Mouse (Mus musculus) urinary bladder, postnatal 25 days (tissue): ENCODE results near the gene Sdr9c7.
"Not testable (repeated sequence)": the region's sequence is repeated elsewhere in the genome, so short reads cannot be mapped to it uniquely, and the experiment has no call there.

Experiments
- DNase-seq: peaks from one replicate; pipeline ENCODE4 v3.0.0; 2022; ENCODE audit warnings: low spot score

Sdr9c7 gene

DNA sequence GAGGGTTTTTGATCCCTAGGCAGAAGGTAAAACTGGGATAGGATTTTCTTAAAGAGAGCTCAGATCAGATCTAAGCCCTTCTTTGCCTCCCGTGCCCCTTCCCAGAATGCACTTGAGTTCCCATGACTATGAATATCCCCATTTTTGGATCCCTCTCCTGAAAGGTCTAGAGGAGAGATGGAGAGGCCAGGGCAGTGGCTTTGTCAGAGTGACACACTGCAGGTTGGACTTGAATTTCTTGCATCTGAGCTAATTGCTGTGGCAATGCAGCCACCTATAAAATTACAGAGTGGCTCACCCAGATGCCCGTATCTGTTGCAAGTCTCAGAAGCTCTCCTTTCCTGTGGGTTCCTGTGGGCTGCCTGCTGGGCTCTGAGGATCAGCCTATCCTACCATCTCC is at the start of gene Sdr9c7:
TSS of gene Sdr9c7 (plus strand) at position 301 of the 400 bp plus-strand sequence.
- no peak for DNase-seq

DNA sequence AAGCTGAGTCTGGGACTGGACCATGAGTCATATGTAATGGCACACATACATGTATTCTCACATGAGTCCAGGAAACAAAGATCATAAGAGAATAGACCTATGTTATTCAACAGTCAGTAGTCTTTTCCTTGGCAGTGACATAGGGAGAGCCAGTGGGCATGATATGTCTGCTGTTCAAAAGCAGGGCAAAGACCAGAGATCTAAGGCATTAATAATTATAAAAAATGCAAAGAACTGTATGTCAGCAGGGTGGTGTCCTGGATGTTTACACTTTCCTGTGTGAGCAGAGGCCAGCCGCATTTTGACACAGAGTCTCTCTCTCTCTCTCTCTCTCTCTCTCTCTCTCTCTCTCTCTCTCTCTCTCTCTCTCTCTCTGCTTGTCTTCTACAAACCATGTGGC is 48.7 kb upstream of the Sdr9c7 start, which contains the start of gene Rdh19:
TSS of gene Rdh19 (plus strand) at position 301 of the 400 bp plus-strand sequence.
- no peak for DNase-seq

DNA sequence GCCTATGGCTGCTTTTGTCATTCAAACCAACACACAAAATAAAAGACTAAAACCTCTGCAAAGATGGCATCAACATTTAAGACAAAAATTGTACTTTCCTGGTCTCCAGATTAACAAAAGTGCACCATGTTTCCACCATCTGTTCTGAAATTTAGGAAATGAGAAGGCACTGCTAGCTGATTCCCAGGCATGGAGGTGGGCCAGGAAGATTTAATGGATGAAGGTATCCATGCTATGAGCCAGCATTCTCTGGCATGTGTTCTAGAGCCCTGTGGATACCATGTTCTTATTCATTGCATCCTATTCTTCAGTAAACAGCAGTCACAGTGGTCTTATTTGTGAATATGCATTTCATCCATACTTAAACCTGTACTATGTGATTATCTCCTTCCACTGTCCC is 41.9 kb upstream of the Sdr9c7 start:
- DNase-seq, result no peak

DNA sequence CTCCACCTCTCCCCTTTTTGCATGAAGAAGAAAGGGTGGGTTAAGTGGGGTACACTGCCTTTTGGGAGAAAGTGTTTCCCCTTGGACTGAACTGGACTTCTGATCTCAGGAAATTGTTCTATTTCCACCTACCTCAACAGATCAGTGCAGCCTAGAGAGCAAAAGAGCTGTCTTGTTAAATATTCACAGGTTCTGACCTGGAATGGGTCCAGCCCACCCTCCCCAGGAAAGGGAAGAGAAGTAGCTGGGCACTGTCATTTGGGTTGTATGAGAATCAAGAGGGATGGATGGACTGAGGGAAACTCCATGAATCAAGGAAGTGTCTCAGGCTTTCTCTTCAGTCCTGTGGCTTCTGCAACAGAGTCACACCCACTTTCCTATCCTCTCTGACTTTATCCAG is 33.4 kb upstream of the Sdr9c7 start:
- no peak for DNase-seq

DNA sequence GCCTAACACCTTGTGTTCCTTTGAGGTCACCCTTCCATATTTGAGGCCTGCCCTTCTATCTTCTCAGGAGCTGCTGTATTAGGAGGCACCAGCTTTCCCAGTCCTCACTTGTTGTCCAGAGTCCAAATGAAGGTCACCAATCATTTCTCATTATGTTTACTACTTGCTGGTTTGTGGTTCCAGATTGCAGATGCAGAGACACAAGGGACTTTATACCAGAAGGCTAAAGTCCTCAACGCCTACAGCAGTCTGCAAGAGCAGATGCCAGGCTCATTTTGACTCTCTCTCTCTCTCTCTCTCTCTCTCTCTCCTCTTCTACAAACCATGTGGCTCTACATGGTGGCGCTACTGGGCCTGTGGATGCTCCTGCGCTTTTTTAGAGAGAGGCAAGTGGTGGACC is 32.1 kb upstream of the Sdr9c7 start, which contains the start of gene Rdh16f2:
TSS of gene Rdh16f2 (plus strand) at position 243 of the 400 bp plus-strand sequence.
- DNase-seq, result no peak

DNA sequence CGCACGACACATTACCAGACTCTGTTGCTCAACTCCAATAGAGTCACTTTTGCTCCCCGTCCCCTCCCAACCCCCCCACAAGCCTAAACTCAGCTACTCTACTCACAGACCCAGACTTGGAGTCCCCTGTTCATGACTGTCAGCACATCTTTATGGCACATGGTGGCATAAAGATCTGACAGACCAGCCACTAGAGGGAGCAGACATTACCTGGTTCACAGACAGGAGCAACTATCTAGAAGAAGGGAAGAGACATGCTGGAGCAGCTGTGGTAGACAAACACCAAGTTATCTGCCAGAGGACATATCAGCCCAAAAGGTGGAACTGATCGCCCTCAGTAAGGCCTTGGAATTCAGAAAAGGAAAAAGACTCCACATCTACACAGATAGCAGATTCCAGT is 25.8 kb upstream of the Sdr9c7 start:
- no peak for DNase-seq

DNA sequence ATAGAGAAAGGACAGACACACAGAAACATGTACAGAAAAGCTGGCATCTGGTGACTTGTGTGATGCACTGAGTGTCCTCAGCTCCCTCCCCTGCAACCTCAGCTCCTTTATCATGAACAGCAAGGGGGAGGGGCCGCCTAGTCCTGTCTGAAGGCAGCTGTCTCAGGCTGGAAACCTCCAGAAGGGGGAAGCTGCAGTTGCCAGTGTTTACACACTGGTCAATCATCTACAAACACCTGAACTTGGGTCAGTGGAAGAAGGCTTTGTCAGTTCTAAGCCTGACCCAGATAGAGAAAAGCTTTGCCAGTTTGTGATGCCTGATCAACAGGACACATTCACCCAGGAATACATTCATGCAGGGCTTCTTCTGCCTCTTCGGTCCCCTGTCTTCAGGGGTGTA is 20.6 kb upstream of the Sdr9c7 start:
- DNase-seq, result peak; percentile 24

DNA sequence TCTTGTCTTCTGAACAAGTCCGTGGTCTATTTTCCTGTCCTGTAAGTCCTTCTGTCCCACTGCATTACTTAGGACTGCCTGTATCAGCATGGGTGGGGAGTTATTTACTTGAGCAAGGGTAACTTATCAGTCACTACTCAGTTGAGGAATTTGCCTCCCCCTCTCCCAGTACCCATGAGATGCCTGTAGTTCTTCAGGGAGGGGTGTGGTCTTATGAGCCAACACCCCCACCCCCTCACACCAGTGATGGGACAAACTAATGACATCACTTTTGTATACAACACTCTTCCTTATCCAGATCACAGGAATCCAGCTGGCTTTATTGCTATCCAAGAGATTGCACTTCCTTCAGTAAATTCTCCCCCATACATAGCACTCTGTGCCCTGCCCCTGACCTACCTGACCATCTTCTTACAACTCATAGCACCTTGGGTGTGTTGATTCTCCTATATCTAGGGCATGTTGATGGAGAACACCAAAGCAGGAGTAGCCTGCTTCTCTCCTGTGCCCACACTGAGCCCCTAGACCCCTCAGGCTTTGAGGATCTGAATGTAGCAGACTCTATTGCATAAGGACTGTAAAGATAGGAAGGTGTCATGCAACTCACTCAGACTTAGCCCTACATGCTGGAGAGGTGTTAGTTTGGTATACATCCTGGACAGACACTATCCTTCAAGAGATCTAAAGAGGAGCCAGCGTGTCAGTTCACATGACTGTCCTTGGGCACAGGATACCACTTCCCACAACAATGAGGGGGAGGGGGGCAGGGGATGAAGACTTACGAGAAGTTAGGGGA is 19.9 kb upstream of the Sdr9c7 start:
- no peak for DNase-seq

DNA sequence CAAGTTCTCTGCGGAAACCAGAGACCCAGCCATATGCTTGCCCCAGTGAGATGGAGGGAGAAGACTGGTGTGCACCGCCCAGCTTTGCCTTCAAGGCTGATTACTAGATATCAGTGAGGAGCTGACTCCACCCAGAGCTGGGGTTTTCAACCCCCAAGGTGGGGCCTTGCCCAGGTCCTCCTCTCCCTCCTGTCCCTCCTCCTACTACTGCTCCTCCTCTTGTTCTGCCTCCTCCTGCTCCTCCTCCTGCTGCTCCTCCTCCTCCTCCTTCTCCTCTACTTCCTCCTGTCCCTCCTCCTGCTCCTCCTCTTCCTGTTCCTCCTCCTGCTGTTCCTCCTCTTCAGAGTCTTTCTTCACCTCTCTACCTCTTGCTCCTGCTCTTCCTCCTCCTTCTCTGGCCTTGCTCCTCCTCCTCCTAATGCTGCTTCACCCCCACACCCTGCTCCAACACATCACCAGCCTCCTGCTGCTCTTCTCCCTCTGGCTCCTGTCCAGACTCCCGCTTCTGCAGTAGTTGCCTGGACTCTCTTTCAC is 19.1 kb upstream of the Sdr9c7 start:
- DNase-seq, result no peak

DNA sequence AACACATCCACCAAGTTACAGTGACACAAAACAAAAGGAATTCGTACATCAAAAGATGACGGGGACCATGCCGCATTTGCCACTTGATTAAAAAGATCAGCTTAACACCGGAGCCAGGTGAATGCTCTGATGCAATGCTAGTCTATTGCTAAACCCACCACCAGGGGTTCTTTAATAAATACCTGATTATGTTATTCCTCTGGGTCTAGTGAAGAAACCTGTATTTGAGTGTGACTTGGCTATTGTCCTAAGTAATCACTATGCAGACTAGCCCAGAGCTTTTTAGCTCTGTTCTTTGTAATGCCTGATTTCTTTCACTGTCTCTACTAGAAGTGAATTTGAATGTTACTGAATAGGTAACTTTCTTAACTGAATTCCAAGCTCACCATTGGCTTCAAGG is 17.3 kb upstream of the Sdr9c7 start:
- no peak for DNase-seq

DNA sequence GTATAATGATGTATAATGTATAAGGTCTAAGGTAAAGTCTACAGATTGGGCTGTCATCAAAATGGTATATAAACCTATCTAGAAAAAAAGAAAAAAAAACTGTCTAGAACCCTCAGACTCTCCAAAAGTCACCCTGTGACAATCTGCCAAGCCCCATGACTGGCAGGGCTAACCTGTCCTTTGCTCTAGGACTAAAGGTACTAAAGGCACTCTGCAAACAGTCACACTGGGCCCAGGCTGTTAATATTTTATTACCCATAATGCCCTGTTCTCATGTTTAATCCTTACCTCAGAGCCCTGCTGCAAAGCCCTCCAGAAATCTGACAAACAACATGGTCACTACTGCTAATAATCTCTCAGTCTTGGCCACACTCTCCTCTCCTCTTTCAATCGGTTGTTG is 11.8 kb upstream of the Sdr9c7 start:
- DNase-seq, result no peak

DNA sequence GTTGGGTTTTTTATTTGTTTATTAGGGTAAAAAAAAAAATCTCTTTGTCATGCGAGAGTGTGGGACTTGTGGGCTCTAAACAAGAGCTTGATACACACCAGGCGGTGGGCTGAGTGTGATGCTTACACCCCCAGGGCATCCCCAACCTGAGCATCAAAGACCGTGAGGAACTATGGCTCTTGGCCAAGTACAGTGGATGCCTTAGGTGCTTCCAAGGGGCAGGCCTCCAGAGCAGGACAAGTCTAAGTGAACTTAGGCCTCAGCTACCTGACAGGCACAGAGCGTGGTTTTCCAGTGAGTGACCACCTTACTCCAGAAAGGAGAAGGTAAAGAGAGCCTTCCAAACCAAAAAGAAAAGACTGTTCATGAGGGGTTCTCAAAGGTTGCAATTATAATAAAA is 11.3 kb upstream of the Sdr9c7 start:
- DNase-seq, result no peak

DNA sequence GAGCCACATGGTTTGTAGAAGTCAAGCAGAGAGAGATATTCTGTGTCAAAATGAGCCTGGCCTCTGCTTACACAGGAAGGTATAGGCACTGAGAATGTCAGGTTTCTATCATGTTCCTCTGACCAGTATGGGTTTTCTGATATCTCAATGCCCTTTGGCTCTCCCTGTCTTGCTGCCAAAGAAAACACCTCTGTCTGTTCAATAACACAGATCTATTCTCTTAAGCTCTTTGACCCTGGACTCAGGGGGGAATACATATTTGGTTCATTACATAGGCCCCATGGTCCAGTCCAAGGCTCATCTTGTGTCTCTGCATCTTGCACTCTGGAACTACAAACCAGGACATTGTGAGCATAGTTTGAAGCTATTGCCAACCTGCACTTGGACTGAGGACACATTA is 9.7 kb upstream of the Sdr9c7 start, which contains the start of gene Rdh7:
TSS of gene Rdh7 (minus strand) at position 213 of the 400 bp plus-strand sequence.
- DNase-seq, result no peak

DNA sequence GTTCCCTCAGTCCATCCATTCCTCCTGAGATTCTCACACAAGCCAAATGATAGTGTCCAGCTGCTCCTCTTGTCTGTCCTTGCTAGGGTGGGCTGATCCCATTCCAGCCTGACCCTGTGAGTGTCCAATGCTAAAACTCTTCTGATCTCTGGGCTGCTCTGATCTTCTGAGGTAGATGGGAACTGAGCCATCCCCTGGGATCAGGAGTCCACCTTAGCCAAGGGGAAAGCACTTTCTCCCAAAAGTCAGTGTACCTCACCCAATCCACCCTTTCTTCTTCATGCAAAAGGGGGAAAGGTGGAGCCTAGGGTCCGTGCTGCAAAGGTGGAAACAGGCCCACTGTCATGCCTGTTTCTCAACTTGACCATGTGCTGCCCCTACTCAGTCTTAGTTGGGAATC is 6.8 kb upstream of the Sdr9c7 start:
- no peak for DNase-seq

DNA sequence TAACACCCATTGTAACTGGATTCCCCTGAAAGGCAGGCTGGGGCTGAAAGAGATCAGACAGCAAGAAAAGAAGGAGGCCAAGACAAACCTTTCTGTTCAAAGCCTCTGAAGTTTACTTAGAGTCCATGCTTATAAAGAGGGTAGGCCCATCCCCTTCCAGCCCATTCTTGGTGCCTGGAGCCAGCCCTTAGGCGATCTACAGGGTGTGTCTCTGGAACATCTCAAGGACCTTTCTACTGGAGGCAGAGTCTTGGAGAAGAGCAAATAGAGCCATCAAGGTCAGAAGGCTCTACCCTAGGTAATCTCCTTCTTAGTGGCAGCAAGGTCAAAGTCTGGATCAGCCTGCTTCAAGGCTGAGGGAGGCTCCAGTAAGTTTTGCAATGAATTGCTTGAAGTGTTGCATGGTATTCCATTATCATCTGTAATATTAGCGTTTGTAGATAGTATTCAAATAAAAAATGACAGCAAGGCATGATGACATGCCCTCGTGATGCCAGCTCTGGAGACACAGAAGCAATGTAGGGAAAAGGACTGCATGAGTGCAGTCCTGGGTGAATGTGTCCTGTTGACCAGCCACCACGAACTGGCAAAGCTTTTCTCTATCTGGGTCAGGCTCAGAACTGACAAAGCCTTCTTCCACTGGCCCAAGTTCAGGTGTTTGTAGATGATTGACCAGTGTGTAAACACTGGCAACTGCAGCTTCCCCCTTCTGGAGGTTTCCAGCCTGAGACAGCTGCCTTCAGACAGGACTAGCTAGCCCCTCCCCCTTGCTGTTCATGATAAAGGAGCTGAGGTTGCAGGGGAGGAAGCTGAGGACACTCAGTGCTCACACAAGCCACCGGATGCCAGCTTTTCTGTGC is 4.9 kb upstream of the Sdr9c7 start:
- DNase-seq, result not testable (repeated sequence)

DNA sequence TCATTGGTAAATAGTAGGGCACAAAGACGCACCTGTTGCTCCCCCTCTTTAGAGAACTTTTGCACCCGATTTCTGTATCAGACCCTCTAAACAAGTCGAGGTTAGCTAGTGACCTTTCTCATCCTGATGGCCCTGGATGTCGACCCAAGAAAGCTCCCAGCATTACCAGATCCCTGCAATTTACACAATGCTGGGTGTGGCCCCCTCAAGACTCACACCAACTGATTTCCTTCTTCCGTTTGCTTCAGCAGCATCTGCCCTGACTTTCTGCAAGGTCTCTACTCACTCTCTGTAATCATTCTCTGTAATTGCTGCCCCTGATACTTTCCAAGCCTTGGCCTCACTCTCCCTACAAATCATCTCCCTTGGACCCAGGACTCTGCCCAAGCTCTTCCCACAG is 1.6 kb upstream of the Sdr9c7 start:
- DNase-seq, result no peak

DNA sequence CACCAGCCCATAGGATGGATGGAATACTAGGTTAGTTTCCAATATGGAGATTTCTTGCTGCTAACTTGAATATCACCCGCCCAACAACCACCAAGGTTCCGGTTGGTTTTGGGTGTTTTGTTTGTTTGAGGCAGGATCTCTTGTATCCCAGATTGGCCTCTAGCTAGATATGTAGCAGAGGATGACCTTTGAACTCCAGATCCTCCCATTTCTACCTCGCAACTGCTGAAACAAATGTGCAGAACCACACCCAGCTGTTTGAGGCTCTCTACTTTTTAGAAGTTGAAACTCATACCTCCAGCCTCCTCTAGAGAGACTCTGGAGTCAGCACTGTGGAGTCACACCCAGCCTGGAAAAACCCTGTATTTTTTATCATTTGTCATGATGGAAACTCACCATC is 812 bp upstream of the Sdr9c7 start:
- no peak for DNase-seq

DNA sequence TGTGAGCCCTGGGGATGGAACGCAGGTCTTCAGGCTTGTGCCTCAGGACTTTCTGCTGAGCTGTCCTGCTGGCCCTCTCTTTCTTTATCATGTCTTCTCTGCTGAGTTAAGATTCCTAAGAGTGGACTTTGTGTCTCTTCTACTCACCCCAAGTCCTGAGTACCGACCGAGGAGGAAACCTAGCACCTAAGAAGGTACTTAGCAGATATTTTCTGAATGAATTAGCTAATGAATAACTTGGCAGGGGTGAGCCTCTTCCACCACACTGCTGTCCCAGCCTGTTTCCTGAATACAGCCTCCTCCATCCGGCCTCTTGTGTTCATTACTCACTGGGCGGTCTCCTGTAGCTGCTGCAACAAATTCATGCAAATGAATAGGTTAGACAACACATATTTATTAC is 1.5 kb downstream of the Sdr9c7 start:
- no peak for DNase-seq

DNA sequence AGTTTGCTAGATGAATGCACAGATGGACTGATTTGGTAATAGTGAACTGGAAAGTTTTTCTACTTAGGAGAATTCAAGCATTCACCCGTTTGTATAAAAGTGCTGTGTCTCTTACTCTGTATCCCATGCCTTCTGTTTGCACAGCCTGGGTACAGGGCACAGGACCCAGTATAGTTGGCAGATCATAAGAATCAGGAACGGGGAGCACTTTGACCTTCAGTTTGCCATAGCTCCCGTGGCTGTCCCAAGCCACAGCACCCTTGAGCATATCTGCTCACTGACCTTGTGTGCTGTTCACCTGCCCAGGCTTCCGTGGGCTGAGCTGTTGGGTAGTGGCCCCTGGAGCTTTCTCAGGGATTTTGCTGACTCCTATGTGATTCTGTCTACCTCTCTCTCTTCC is 3.4 kb downstream of the Sdr9c7 start:
- DNase-seq, result no peak

DNA sequence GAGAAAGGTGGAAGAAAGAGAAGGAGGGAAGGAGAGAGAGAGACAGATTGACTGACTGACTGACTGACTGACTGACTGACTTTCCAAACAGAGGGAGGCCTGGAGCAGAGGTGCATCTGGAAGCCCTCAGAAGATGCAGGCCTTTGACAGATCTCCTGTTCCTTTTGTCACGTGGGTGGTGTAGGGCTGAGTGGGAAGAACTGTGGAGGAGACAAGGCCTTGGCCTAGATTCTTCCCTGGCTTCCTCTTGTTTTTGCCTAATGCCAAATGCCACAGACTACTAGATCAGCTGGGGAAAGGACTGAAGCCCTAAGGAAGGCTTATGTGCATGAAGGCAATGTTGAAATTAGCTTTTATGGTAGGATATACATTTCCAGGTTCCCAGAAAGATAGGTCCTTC is 4.8 kb downstream of the Sdr9c7 start:
- no peak for DNase-seq

DNA sequence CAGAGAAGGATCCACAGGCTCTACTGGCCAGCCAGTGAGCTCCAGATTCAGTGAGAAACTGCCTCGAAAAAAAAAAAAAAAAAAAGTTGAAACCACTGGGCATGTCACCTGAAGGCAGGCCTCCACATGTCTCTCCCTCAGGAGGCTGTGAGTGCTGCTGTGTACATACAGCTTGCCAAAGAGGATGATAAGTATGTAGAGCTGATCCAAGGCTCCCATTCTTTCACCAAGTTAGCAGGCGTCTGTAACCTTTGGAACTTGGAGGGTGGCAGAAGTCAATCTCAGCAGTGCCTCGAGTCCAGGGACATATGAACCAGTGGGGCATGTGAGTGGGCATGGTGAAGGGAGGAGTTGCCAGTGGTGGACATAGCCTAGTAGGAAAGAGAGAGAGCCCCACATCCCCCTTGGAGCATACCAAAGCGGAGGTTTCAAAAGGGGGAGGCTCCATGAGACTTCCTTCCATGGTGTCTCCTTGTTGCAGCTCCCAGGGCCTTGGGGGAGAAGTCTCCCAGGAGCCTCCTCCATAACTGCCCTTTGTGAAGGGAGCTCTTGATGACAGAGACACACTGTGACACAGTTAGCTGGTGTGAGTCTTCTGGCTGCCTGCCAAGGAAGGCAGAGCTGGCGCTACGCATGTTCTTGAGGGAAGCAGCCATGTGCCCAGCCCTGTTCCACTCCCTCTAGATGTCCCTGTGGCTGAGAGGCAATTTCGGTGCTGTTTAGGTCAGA is 6.6 kb downstream of the Sdr9c7 start:
- DNase-seq, result peak; percentile 54

DNA sequence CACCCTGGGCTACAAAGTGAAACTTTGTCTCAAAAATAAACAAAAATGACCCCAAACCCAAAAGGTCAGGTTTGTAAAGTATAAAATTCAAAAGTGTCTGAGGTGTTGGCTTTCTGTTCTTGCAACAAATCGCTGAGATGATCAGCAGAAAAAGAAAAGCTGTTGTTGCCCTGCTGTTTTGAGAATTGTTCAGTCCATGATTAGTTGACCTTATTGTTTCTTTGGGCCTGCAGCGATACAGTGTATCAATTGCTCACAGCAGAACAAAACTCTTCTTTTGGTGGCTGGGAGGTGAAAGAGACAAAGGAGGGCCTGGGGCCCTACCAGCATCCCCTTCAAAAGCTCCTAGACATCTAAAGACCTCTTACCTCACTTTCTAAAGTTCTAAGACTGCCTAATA is 7.8 kb downstream of the Sdr9c7 start:
- DNase-seq, result no peak
